Mouse (Mus musculus) Patski (cell line): ENCODE results near the gene Cfap298. TPM values are rescaled to one million over a fixed set of nuclear protein-coding genes. Genes with fewer than 3 reads are reported as not detected.

ENCODE experiments used
- ATAC-seq: fragments of 100-300 bp; one replicate; pipeline ENCODE4 v1.8.0; 2021
- CTCF ChIA-PET: fragments of 350-600 bp; sonication (Branson Sonifier 250); formaldehyde crosslinking; loops from one replicate; lab custom pipeline; 2022; ENCODE audit warnings: inconsistent platforms; lab: Charles Lee
- POLR2A ChIA-PET: fragments of 350-600 bp; sonication (Branson Sonifier 250); formaldehyde crosslinking; loops from one replicate; lab custom pipeline; 2022; ENCODE audit warnings: antibody characterized with exemption, inconsistent platforms; lab: Charles Lee
- DNase-seq: peaks from one replicate; pipeline ENCODE4 v3.0.0-alpha.2; 2011; ENCODE audit warnings: low read depth, low spot score
- H3K27me3 ChIP-seq: fragments of 371-371 bp; one replicate; pipeline ENCODE4 v1.5.1; 2021
- CTCF ChIP-seq: fragments of 100-300 bp; IDR thresholded peaks from one replicate; pipeline ENCODE4 v1.5.1; 2021
- in situ Hi-C: fragments of 300-500 bp; cut with MboI; formaldehyde crosslinking; loops from 3 replicates; pipeline ENCODE4 v1.11.1; 2018; ENCODE audit warnings: low pct_unique_long_range_greater_than_20kb, mixed read lengths
- polyA plus RNA-seq: library from polyadenylated mRNA; unstranded; gene quantifications from one replicate; pipeline ENCODE4 v1.2.3, GENCODE M21; 2021

Cfap298 gene
- polyA plus RNA-seq, 1 experiment from 2014 or later: 53.2 TPM

DNA sequence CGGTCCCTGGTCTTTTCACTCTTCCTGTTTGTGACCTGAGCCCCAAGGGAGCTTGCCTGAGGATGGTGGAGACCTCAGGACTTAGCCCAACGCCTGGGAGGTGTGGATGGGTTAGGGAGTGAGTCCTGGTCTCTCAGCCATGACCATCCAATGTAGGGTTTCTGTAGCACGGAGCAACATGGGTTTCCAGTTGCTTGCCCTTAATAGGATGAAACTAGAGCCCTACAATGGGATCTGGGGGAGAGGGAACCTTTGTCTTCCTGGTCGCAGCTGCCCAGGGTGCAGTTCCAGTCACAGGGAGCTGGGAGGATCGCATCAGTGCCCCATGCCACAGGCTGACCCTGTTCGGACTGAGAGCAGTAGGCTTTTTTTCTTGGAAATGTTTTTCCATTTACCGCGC lies 17.8 kb downstream of the Cfap298 start:
- DNase-seq: no peak
- in situ Hi-C loops: loop anchor here (5.0 kb wide), 1 partner anchor 85 kb away; no protein-coding TSS in a partner anchor
- ChIA-PET CTCF (interaction anchor here (2.3 kb wide), 1 partner anchor 8 kb away, joined by 8 read pairs; no protein-coding TSS in a partner anchor), POLR2A (interaction anchor here (1.7 kb wide), 1 partner anchor 18 kb away, joined by 10 read pairs; the partner anchor contains the start of gene Cfap298)
- ATAC-seq: no peak
- H3K27me3 ChIP-seq: no peaks in the 10 kb centered on the region
- no peak for TF ChIP-seq CTCF

DNA sequence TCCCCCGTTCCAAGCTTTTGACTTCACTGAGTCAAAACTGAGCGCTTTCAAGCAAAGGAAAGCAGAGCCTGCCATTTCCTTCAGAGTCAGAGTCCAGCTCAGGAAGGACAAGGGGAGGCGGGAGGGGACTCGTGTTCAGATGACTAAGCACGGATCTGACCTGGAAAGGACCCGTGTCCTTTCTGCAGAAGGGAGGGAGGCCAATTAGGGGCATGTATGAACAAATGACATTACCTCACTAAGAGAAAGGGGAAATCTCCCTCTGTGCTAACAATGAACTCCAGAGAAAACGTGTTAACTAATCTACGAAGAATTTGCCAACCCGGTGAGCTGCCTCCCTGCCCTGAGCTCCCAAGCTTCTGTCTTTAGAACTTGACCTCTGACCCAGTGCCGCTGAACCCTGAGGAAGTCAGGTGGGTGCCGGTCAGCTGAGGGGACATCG lies 18.9 kb downstream of the Cfap298 start:
- peak; percentile 65 for ATAC-seq
- CTCF ChIA-PET: interaction anchor here (2.3 kb wide), 1 partner anchor 9 kb away, joined by 8 read pairs; no protein-coding TSS in a partner anchor

GRCm38 (mm10) chr16:90911766-90912165 lies 23.1 kb downstream of the Cfap298 start:
- TF ChIP-seq CTCF: no peak
- ChIA-PET CTCF (interaction anchor here (1.8 kb wide), 1 partner anchor 10 kb away, joined by 6 read pairs; no protein-coding TSS in a partner anchor), POLR2A (no interaction called here)
- ATAC-seq: no peak
- no peak for DNase-seq
- no peaks in the 10 kb centered on the region for H3K27me3 ChIP-seq
- in situ Hi-C loops: no loop called here

More for the DNA sequence above, 18.9 kb downstream of the Cfap298 start:
- H3K27me3 ChIP-seq: no peaks in the 10 kb centered on the region
- no peak for DNase-seq
- in situ Hi-C loops: loop anchor here (5.0 kb wide), 1 partner anchor 84 kb away; no protein-coding TSS in a partner anchor
- no peak for TF ChIP-seq CTCF
- POLR2A ChIA-PET: interaction anchor here (1.7 kb wide), 1 partner anchor 19 kb away, joined by 10 read pairs; the partner anchor contains the start of gene Cfap298

DNA sequence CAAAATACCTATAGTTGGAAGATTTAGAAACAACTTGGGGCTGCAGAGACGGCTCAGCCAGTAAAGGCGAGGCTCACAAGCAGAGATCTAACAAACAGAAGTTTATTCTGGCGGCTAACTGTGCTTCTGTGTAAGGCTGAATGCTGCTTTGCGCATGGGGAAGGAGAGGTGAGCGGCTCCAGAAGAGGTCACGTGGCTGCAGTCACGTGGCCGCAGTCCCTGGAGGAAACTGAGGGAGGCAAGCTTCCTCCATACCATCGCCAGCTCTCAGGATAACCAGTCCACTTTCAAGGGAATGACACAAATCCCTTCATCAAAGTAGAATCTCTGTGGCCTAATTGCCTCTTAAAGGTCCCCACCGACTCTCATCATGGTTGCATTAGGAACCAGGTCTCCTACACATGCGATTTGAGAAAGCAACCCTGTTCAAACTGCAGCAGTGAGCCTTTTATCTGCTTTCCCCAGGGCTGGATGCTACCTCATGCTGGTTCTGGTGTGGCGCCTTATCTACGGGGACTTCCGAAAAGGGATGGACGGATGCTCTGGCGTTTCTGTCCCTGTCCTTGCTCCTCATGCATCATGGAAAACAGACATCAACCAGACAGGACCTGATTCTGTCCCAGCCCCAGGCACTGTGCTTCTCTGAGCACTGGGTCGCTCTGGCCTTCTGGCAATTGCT lies 23.9 kb downstream of the Cfap298 start:
- no peak for TF ChIP-seq CTCF
- no peak for DNase-seq
- ATAC-seq: no peak
- in situ Hi-C loops: no loop called here
- ChIA-PET POLR2A (no interaction called here), CTCF (interaction anchor here (1.8 kb wide), 1 partner anchor 11 kb away, joined by 6 read pairs; no protein-coding TSS in a partner anchor)
- H3K27me3 ChIP-seq: no peaks in the 10 kb centered on the region

DNA sequence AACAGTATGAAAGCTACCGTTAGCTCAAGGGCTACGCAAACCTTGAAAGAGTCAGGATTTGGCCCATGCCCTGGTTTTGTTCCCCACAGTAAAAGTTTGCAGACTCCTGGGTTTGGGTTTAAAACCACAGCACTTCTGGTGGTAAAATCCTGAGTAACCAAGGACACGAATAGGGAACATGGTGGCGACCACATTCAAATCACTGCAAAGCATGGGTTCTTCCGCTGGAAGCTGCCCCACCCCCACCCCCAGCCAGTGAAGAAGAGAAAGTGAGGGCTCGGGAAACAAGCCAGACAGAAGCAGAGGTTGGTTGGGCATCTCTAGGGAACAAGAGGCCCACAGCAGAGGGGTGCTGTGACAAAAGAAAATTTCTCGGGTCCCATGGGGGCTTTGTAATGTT lies 27.7 kb downstream of the Cfap298 start:
- CTCF ChIA-PET: no interaction called here
- H3K27me3 ChIP-seq: no peaks in the 10 kb centered on the region
- no peak for TF ChIP-seq CTCF
- POLR2A ChIA-PET: no interaction called here
- in situ Hi-C loops: no loop called here
- DNase-seq: no peak
- ATAC-seq: no peak

- CTCF ChIA-PET: no interaction called here
These were observed 31.6 kb downstream of the Cfap298 start for GRCm38 (mm10) chr16:90903300-90903699.

GRCm38 (mm10) chr16:90901364-90901763 lies 33.5 kb downstream of the Cfap298 start:
- DNase-seq (no peak), ATAC-seq (no peak)
- POLR2A ChIA-PET: no interaction called here
- in situ Hi-C loops: no loop called here
- CTCF ChIA-PET: no interaction called here
- no peaks in the 10 kb centered on the region for H3K27me3 ChIP-seq
- no peak for TF ChIP-seq CTCF

More at GRCm38 (mm10) chr16:90903300-90903699, 31.6 kb downstream of the Cfap298 start:
- TF ChIP-seq CTCF: no peak
- POLR2A ChIA-PET: no interaction called here
- DNase-seq (no peak), ATAC-seq (no peak)
- no peaks in the 10 kb centered on the region for H3K27me3 ChIP-seq
- in situ Hi-C loops: no loop called here

DNA sequence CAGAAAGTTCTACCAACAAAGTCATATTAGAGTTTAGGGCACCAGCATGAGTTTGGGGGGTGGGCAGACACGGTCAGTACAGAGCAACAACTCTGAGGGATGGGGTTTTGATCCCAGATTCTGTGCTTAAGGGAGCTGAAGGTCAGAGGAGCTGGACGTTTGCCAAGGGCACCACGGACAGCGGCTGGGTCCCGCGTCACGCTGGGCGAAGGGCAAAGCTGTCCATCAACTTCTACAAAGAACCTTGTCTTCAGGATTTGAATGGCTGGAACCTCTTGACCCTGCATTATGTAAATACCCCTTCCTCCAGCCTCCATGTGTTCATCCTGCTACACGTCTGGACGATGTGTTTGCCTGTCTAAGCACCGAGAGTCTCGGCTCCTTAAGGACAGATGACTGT lies 35.4 kb downstream of the Cfap298 start:
- no peak for ATAC-seq
- ChIA-PET POLR2A (no interaction called here), CTCF (no interaction called here)
- no peak for TF ChIP-seq CTCF
- H3K27me3 ChIP-seq: no peaks in the 10 kb centered on the region
- in situ Hi-C loops: no loop called here
- DNase-seq: no peak

DNA sequence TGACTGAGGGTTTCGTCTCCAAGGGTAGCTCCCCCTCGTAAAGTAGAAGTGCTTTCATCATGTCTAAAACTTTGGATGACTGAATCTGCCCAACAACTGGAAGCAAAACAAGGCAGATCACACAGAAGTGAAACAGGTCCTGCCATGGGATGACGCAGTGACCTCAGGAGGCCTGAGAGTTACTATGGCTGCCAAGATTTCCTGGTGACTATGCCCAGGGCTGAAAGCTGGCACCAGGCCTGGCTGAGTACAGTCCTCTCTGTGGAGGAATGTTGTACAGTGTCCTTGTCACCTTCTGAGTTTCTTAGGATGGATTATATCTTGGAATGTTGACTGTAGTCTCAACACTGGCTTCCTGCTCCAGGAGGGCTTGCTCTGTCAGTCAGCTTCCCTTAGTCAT lies 37.3 kb downstream of the Cfap298 start:
- POLR2A ChIA-PET: interaction anchor here (0.5 kb wide), 1 partner anchor 42 kb away, joined by 3 read pairs; no protein-coding TSS in a partner anchor
- CTCF ChIA-PET: no interaction called here
- TF ChIP-seq CTCF: no peak
- in situ Hi-C loops: no loop called here
- ATAC-seq (no peak), DNase-seq (no peak)
- no peaks in the 10 kb centered on the region for H3K27me3 ChIP-seq

DNA sequence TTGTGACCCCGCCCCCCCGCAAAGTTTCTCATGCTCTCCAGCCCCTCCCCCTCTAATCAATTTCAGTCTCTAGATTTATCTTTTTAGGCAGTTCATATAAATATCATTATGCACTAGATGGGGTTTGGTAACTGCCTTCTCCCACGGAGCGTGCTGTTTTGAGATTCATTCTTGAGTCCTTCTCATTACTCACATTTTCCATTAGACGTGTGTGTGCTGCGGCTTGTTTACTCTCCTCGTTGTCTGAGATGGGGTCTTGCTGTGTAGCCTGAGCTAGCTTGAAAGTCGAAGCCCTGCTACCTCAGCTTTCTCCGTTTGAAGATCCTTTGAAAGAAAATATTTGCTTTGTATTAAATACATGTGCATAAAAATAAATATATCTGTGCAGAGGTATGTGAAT lies 41.1 kb downstream of the Cfap298 start:
- CTCF ChIA-PET: no interaction called here
- in situ Hi-C loops: no loop called here
- no peaks in the 10 kb centered on the region for H3K27me3 ChIP-seq
- POLR2A ChIA-PET: no interaction called here
- no peak for DNase-seq
- no peak for TF ChIP-seq CTCF
- no peak for ATAC-seq

- H3K27me3 ChIP-seq: no peaks in the 10 kb centered on the region
- DNase-seq: no peak
- in situ Hi-C loops: no loop called here
- ChIA-PET POLR2A (no interaction called here), CTCF (no interaction called here)
- TF ChIP-seq CTCF: no peak
- ATAC-seq: no peak
These were observed 41.9 kb downstream of the Cfap298 start for GRCm38 (mm10) chr16:90893019-90893418.
